Mouse (Mus musculus) intestine, postnatal 0 days (tissue): ENCODE results near the gene Pitpnc1. TPM values are rescaled to one million over a fixed set of nuclear protein-coding genes. Genes with fewer than 3 reads are reported as not detected.

ENCODE experiments used
- ATAC-seq: fragments of 200-750 bp; cut with Nextera tagmentation; 2 replicates; pipeline ENCODE4 v1.8.0; 2017; ENCODE audit warnings: mild to moderate bottlenecking, moderate TSS enrichment, moderate library complexity
- H3K27ac ChIP-seq: fragments of 300-500 bp; sonication (generic); 2 replicates; pipeline ENCODE4 v1.5.1; 2014; ENCODE audit warnings: mild to moderate bottlenecking, low read depth, low read length, moderate library complexity
- H3K27me3 ChIP-seq: fragments of 300-500 bp; sonication (generic); replicated peaks from 2 replicates; pipeline ENCODE4 v1.6.1; 2014; ENCODE audit warnings: low read length, mixed read lengths; ENCODE audit not compliant: control insufficient read depth, insufficient read depth
- H3K36me3 ChIP-seq: fragments of 300-500 bp; sonication (generic); 2 replicates; pipeline ENCODE4 v1.6.1; 2014; ENCODE audit warnings: mild to moderate bottlenecking, moderate library complexity; ENCODE audit not compliant: control insufficient read depth, insufficient read depth
- H3K4me1 ChIP-seq: fragments of 300-500 bp; sonication (generic); replicated peaks from 2 replicates; pipeline ENCODE4 v1.6.1; 2014; ENCODE audit warnings: antibody characterized with exemption, low read length, mixed read lengths; ENCODE audit not compliant: control insufficient read depth, insufficient read depth
- H3K4me2 ChIP-seq: fragments of 300-500 bp; sonication (generic); replicated peaks from 2 replicates; pipeline ENCODE4 v1.6.1; 2014; ENCODE audit warnings: low read depth, mild to moderate bottlenecking, moderate library complexity
- H3K4me3 ChIP-seq: fragments of 300-500 bp; sonication (generic); 2 replicates; pipeline ENCODE4 v1.5.1; 2014; ENCODE audit warnings: low read depth, low read length
- H3K9ac ChIP-seq: fragments of 300-500 bp; sonication (generic); 2 replicates; pipeline ENCODE4 v1.6.1; 2014; ENCODE audit warnings: mild to moderate bottlenecking, low read depth, low read length
- H3K9me3 ChIP-seq: fragments of 300-500 bp; sonication (generic); 2 replicates; pipeline ENCODE4 v1.6.1; 2016; ENCODE audit warnings: mixed run types; ENCODE audit not compliant: control insufficient read depth
- CTCF ChIP-seq: sonication (generic); IDR thresholded peaks from 2 replicates; pipeline ENCODE4 v1.5.1; 2016; ENCODE audit warnings: low read depth, mild to moderate bottlenecking, control low read depth, antibody characterized with exemption, moderate library complexity
- WGBS: fragments of 180-500 bp; shearing (Covaris S2); extraction: QIAGEN DNeasy Blood & Tissue Kit; methylation state at CpG from one replicate; pipeline ENCODE4 v1.1.7; 2014; 5-methylcytosine and 5-hydroxymethylcytosine counted together
- polyA plus RNA-seq: library from polyadenylated mRNA; unstranded; fragments of >200 nt; fragmentation: Nextera tagmentation; extraction: Ambion mirVana; gene quantifications from 2 replicates; pipeline ENCODE4 v1.2.1, GENCODE M21; 2015

Gene Pitpnc1
- polyA plus RNA-seq, 1 experiment from 2014 or later, result 4.4 TPM

- Histone ChIP-seq H3K4me1 (no peaks in the 10 kb centered on the region), H3K4me3 (no peak overlapping the region), H3K27me3 (no peaks in the 10 kb centered on the region), H3K4me2 (no peak overlapping the region), H3K36me3 (no peaks in the 10 kb centered on the region), H3K27ac (no peak overlapping the region), H3K9ac (no peak overlapping the region), H3K9me3 (no peaks in the 10 kb centered on the region)
- 62% methylated on average over 7 of the region's 7 CpGs for WGBS
- no peak for ATAC-seq
- TF ChIP-seq CTCF, result no peak
These were observed 184.8 kb downstream of the Pitpnc1 start for GRCm38 (mm10) chr11:107285731-107286130.

GRCm38 (mm10) chr11:107283632-107284031 lies 186.9 kb downstream of the Pitpnc1 start:
- Histone ChIP-seq H3K9ac (no peak overlapping the region), H3K4me2 (no peak overlapping the region), H3K9me3 (no peaks in the 10 kb centered on the region), H3K27ac (no peak overlapping the region), H3K4me3 (no peak overlapping the region), H3K27me3 (no peaks in the 10 kb centered on the region), H3K4me1 (no peaks in the 10 kb centered on the region), H3K36me3 (no peaks in the 10 kb centered on the region)
- WGBS, result 94% methylated on average over 3 of the region's 3 CpGs
- ATAC-seq, result no peak
- TF ChIP-seq CTCF, result no peak

GRCm38 (mm10) chr11:107282481-107282880 lies 188.0 kb downstream of the Pitpnc1 start:
- H3K4me3 ChIP-seq, result no peak overlapping the region
- no peaks in the 10 kb centered on the region for H3K36me3 ChIP-seq
- no peak for ATAC-seq
- 91% methylated on average over 7 of the region's 7 CpGs for whole genome bisulfite sequencing
- H3K9ac ChIP-seq, result no peak overlapping the region
- no peak overlapping the region for H3K27ac ChIP-seq
- no peaks in the 10 kb centered on the region for H3K27me3 ChIP-seq
- no peak for TF ChIP-seq CTCF
- H3K4me2 ChIP-seq, result no peak overlapping the region
- no peaks in the 10 kb centered on the region for H3K4me1 ChIP-seq
- no peaks in the 10 kb centered on the region for H3K9me3 ChIP-seq

GRCm38 (mm10) chr11:107279258-107279657 lies 191.2 kb downstream of the Pitpnc1 start:
- Histone ChIP-seq H3K27me3 (no peaks in the 10 kb centered on the region), H3K4me1 (peaks cover 10% of the 10 kb centered on the region; the same call in 1 of the 2 replicates), H3K36me3 (no peaks in the 10 kb centered on the region), H3K27ac (no peak overlapping the region), H3K9me3 (no peaks in the 10 kb centered on the region), H3K4me2 (no peak overlapping the region), H3K4me3 (no peak overlapping the region), H3K9ac (no peak overlapping the region)
- WGBS, result 63% methylated on average over 8 of the region's 8 CpGs
- ATAC-seq, result no peak
- TF ChIP-seq CTCF, result no peak

GRCm38 (mm10) chr11:107276898-107277297 lies 193.6 kb downstream of the Pitpnc1 start:
- H3K4me2 ChIP-seq, result no peak overlapping the region
- peaks cover 10% of the 10 kb centered on the region; the same call in 1 of the 2 replicates for H3K4me1 ChIP-seq
- WGBS, result 30% methylated on average over 7 of the region's 7 CpGs
- no peak for TF ChIP-seq CTCF
- peak; percentile 49; the same call in 1 of the 2 replicates for ATAC-seq
- H3K9ac ChIP-seq, result no peak overlapping the region
- no peak overlapping the region for H3K4me3 ChIP-seq
- no peaks in the 10 kb centered on the region for H3K9me3 ChIP-seq
- H3K27me3 ChIP-seq, result no peaks in the 10 kb centered on the region
- no peaks in the 10 kb centered on the region for H3K36me3 ChIP-seq
- no peak overlapping the region for H3K27ac ChIP-seq

- TF ChIP-seq CTCF, result 0 out of 2 replicates have a peak, but pooled peaks have one; percentile 27
- Histone ChIP-seq H3K4me1 (peaks cover 10% of the 10 kb centered on the region; the same call in 1 of the 2 replicates), H3K4me3 (no peak overlapping the region), H3K36me3 (no peaks in the 10 kb centered on the region), H3K9me3 (no peaks in the 10 kb centered on the region), H3K9ac (no peak overlapping the region), H3K4me2 (no peak overlapping the region), H3K27ac (no peak overlapping the region), H3K27me3 (no peaks in the 10 kb centered on the region)
- 0 out of 2 replicates have a peak, but pooled peaks have one; percentile 26 for ATAC-seq
- WGBS, result 65% methylated on average over 3 of the region's 3 CpGs
These were observed 194.2 kb downstream of the Pitpnc1 start for GRCm38 (mm10) chr11:107276337-107276736.

- no peaks in the 10 kb centered on the region for H3K9me3 ChIP-seq
- no peak overlapping the region for H3K27ac ChIP-seq
- H3K4me3 ChIP-seq, result no peak overlapping the region
- no peaks in the 10 kb centered on the region for H3K27me3 ChIP-seq
- H3K9ac ChIP-seq, result no peak overlapping the region
- H3K4me1 ChIP-seq, result peaks cover 10% of the 10 kb centered on the region; the same call in 1 of the 2 replicates
- peak; percentile 89 for TF ChIP-seq CTCF
- H3K4me2 ChIP-seq, result no peak overlapping the region
- no peaks in the 10 kb centered on the region for H3K36me3 ChIP-seq
- whole genome bisulfite sequencing, result 18% methylated on average over 6 of the region's 6 CpGs
- no peak for ATAC-seq
These were observed 194.6 kb downstream of the Pitpnc1 start for GRCm38 (mm10) chr11:107275902-107276301.
